Mouse (Mus musculus) kidney, adult 11 months (tissue): ENCODE results near the gene Gm6760.

ENCODE experiments used
- DNase-seq: peaks from one replicate; pipeline ENCODE4 v3.0.0; 2022

Gm6760 gene

DNA sequence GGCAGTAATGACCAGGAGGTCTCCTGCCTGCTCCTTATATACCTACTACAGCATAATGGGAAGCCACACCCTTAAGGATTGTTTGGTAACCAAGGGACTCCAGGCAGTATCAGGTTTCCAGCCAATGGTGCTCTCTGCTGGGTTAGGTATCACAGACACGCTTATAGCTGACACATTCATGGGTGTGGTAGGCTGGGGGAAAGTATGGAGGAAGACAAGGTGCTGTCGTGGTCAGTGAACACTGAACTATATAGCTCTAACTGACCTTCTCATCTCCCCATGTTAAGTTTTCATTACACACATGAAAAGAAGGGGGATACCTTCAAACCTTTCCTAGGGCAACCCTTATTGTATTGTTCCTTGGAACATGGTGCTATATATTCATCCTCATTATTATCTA, at the start of gene Gm6760:
Gene Gm6760, minus strand, starts transcription at position 101 of the 400 bp plus-strand sequence.
- no peak for DNase-seq

DNA sequence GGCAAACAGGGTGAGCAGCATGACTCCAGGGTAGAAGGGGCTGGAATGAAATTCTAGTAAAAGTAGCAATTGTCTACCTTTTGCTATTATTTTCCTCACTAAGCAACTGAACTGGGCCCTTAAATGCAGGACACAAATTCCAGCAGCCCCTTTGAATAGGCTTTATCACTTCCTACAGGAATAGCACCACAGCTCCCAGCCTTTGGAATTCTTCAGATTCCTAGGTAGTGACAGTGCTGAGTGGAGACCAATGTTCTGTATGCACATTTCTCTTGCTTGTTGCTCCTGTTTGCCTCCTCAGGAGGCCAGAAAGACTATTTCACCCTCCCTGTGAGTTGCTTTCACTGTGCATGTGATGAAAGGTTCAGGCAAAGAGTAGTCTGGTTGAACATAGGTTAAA, 29.2 kb upstream of the Gm6760 start:
- no peak for DNase-seq

DNA sequence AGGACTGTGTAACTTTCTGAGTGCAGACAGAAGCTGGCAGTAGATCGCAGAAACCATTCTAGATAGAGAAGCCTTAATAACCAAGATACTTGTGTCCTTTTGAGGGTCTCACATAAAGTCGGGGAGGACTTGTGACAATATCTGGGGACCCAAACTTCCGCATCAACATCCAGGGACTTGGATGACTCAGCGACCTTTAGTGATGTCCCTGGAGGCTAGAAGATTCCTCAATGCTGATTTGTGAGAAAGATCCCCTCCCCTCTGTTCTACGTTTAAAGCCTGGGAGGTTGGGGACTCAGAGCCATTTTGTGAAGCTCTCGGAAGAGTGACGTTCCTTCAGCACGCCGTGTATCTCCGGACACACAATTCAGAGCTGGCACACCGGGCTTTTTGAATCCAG, 21.2 kb upstream of the Gm6760 start, which contains the start of gene 3830417A13Rik:
Gene 3830417A13Rik, plus strand, starts transcription at position 301 of the 400 bp plus-strand sequence.
- DNase-seq: no peak
